Mouse (Mus musculus): ENCODE measurements around the gene Nfrkb. TPM values are rescaled to one million over a fixed set of nuclear protein-coding genes. Genes with fewer than 3 reads are reported as not detected.

Gene Nfrkb
- total and polyA plus RNA-seq, 3 experiments = 15.5 to 22.0 (median 15.6) TPM

DNA sequence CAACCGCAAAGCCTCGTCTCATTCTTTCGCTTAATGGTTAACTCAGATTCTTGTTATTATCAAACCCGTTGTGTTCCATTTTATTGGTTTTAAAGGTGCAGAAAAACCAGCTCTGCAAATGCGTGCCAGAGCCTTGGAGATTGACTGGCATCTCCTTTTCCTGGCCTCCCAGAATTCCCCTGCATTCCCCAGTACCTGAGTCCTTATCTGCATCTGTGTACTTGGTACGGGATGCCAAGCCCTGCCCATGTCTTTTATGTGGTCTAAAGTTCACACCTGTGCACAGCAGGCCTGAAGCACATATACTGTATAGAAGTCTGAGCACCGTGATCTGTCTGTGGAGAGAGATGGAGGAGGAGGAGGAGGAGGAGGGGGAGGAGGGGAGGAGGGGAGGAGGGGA is 51.9 kb downstream of the Nfrkb start:
- in situ Hi-C loops (cut with MboI; ENCODE audit: low pct_ligation_motif_present, low pct_unique_long_range_greater_than_20kb, low sequenced_read_pairs) (no loop called here), dilution Hi-C loops (cut with MboI; ENCODE audit: extremely low pct_ligation_motif_present, extremely low pct_unique_long_range_greater_than_20kb, low sequenced_read_pairs) (no loop called here)
- Histone ChIP-seq H3K4me3 (replicated peaks in 1 of 3; ENCODE audit: low read depth in 2 of 3, low read length in 2 of 3, poor library complexity in 1 of 3) (no peak overlapping the region), H3K27me3 (replicated peaks) (no peaks in the 10 kb centered on the region), H3K79me2 (replicated peaks; ENCODE audit: control insufficient read depth, extremely low read depth, insufficient read depth, poor library complexity, severe bottlenecking) (no peaks in the 10 kb centered on the region), H3K36me3 (replicated peaks in 1 of 2; ENCODE audit: control insufficient read depth in 1 of 2, insufficient read depth in 1 of 2, low read length in 1 of 2) (no peaks in the 10 kb centered on the region), H3K9ac (ENCODE audit: insufficient read depth, low read depth) (no peak overlapping the region), H3K9me3 (replicated peaks; ENCODE audit: low read length) (no peaks in the 10 kb centered on the region), H3K27ac (ENCODE audit: insufficient read depth, low read depth) (no peak overlapping the region), H3K4me2 (ENCODE audit: insufficient read depth, low read depth, poor library complexity, severe bottlenecking) (no peak overlapping the region), H3K4me1 (ENCODE audit: control insufficient read depth in 1 of 2, insufficient read depth in 2 of 2) (no peaks in the 10 kb centered on the region)
- TF ChIP-seq POLR2A (IDR thresholded peaks at IDR 0.05; ENCODE audit: low read depth, low read length) = no peak
- no peak for TF ChIP-seq MAX (IDR thresholded peaks at IDR 0.05; ENCODE audit: low read length)
- TF ChIP-seq SIN3A (IDR thresholded peaks at IDR 0.05; ENCODE audit: low read length) = no peak
- TF ChIP-seq NRF1 (IDR thresholded peaks at IDR 0.05; ENCODE audit: low read depth, low read length) = no peak
- TF ChIP-seq TBP (conservative IDR thresholded peaks at IDR 0.05; ENCODE audit: low read depth, low read length) = no peak
- no peak for TF ChIP-seq IRF4 (IDR thresholded peaks at IDR 0.05; ENCODE audit: low read depth, low read length)
- TF ChIP-seq EP300 (IDR thresholded peaks at IDR 0.05; ENCODE audit: low read length) = no peak
- no peak for TF ChIP-seq MEF2A (IDR thresholded peaks at IDR 0.05; ENCODE audit: borderline replicate concordance, low read depth, low read length)
- no peak for TF ChIP-seq ZNF384 (IDR thresholded peaks at IDR 0.05; ENCODE audit: low read depth, low read length)
- TF ChIP-seq SMC3 (IDR thresholded peaks at IDR 0.05; ENCODE audit: low read depth, low read length) = no peak
- no peak for TF ChIP-seq CTCF (conservative IDR thresholded peaks at IDR 0.05 in 1 of 2, IDR thresholded peaks at IDR 0.05 in 1 of 2; ENCODE audit: low read depth in 2 of 2, low read length in 2 of 2)
- no peak for TF ChIP-seq POLR2AphosphoS2 (IDR thresholded peaks at IDR 0.05; ENCODE audit: low read depth, low read length)
- TF ChIP-seq USF1 (IDR thresholded peaks at IDR 0.05; ENCODE audit: low read depth, low read length) = no peak
- TF ChIP-seq UBTF (IDR thresholded peaks at IDR 0.05; ENCODE audit: low read depth, low read length) = no peak
- no peak for TF ChIP-seq E2F4 (IDR thresholded peaks at IDR 0.05; ENCODE audit: insufficient replicate concordance, low read depth, low read length)
- TF ChIP-seq USF2 (conservative IDR thresholded peaks at IDR 0.05; ENCODE audit: low read depth, low read length) = no peak
- no peak for TF ChIP-seq MAZ (IDR thresholded peaks at IDR 0.05; ENCODE audit: low read depth, low read length)
- no peak for TF ChIP-seq ZC3H11A (IDR thresholded peaks at IDR 0.05; ENCODE audit: low read depth, low read length)
- no peak for TF ChIP-seq CHD2 (IDR thresholded peaks at IDR 0.05; ENCODE audit: low read length)
- no peak for TF ChIP-seq TCF12 (IDR thresholded peaks at IDR 0.05; ENCODE audit: low read depth, low read length)
- no peak for DNase-seq (ENCODE audit: extremely low read depth)

- Histone ChIP-seq H3K4me2 (ENCODE audit: insufficient read depth, low read depth, poor library complexity, severe bottlenecking) (no peak overlapping the region), H3K4me3 (replicated peaks in 1 of 3; ENCODE audit: low read depth in 2 of 3, low read length in 2 of 3, poor library complexity in 1 of 3) (no peak overlapping the region), H3K9me3 (replicated peaks; ENCODE audit: low read length) (no peaks in the 10 kb centered on the region), H3K36me3 (replicated peaks in 1 of 2; ENCODE audit: control insufficient read depth in 1 of 2, insufficient read depth in 1 of 2, low read length in 1 of 2) (no peaks in the 10 kb centered on the region), H3K27ac (ENCODE audit: insufficient read depth, low read depth) (no peak overlapping the region), H3K4me1 (ENCODE audit: control insufficient read depth in 1 of 2, insufficient read depth in 2 of 2) (no peaks in the 10 kb centered on the region), H3K9ac (ENCODE audit: insufficient read depth, low read depth) (no peak overlapping the region), H3K27me3 (replicated peaks) (no peaks in the 10 kb centered on the region), H3K79me2 (replicated peaks; ENCODE audit: control insufficient read depth, extremely low read depth, insufficient read depth, poor library complexity, severe bottlenecking) (no peaks in the 10 kb centered on the region)
- no peak for DNase-seq (ENCODE audit: extremely low read depth)
- dilution Hi-C loops (cut with MboI; ENCODE audit: extremely low pct_ligation_motif_present, extremely low pct_unique_long_range_greater_than_20kb, low sequenced_read_pairs) = no loop called here
- in situ Hi-C loops (cut with MboI; ENCODE audit: low pct_ligation_motif_present, low pct_unique_long_range_greater_than_20kb, low sequenced_read_pairs) = no loop called here
- TF ChIP-seq IRF4 (IDR thresholded peaks at IDR 0.05; ENCODE audit: low read depth, low read length) (no peak), TCF12 (IDR thresholded peaks at IDR 0.05; ENCODE audit: low read depth, low read length) (no peak), TBP (conservative IDR thresholded peaks at IDR 0.05; ENCODE audit: low read depth, low read length) (no peak), POLR2A (IDR thresholded peaks at IDR 0.05; ENCODE audit: low read depth, low read length) (no peak), ETS1 (conservative IDR thresholded peaks at IDR 0.05; ENCODE audit: low read depth, low read length) (no peak), ELF1 (IDR thresholded peaks at IDR 0.05; ENCODE audit: low read depth, low read length) (no peak), MAFK (IDR thresholded peaks at IDR 0.05; ENCODE audit: insufficient replicate concordance, low read length) (no peak), CTCF (conservative IDR thresholded peaks at IDR 0.05 in 1 of 2, IDR thresholded peaks at IDR 0.05 in 1 of 2; ENCODE audit: low read depth in 2 of 2, low read length in 2 of 2) (no peak), NRF1 (IDR thresholded peaks at IDR 0.05; ENCODE audit: low read depth, low read length) (no peak), KAT2A (IDR thresholded peaks at IDR 0.05; ENCODE audit: insufficient replicate concordance, low read length) (no peak), ZNF384 (IDR thresholded peaks at IDR 0.05; ENCODE audit: low read depth, low read length) (no peak), GABPA (IDR thresholded peaks at IDR 0.05; ENCODE audit: insufficient replicate concordance, low read depth, low read length) (no peak), PAX5 (IDR thresholded peaks at IDR 0.05; ENCODE audit: low read length) (no peak), MAZ (IDR thresholded peaks at IDR 0.05; ENCODE audit: low read depth, low read length) (no peak), SIN3A (IDR thresholded peaks at IDR 0.05; ENCODE audit: low read length) (no peak), UBTF (IDR thresholded peaks at IDR 0.05; ENCODE audit: low read depth, low read length) (no peak), MEF2A (IDR thresholded peaks at IDR 0.05; ENCODE audit: borderline replicate concordance, low read depth, low read length) (no peak), JUN (IDR thresholded peaks at IDR 0.05; ENCODE audit: insufficient read depth, low read depth, low read length) (no peak), MAX (IDR thresholded peaks at IDR 0.05; ENCODE audit: low read length) (no peak)
Measured at GRCm38 (mm10) chr9:31438834-31439233, 52.8 kb downstream of the Nfrkb start.

All from CH12.LX (cell line).